Mouse (Mus musculus) neural tube, embryonic 14.5 days (tissue): Measurements from ENCODE around the gene Pign. TPM values are rescaled to one million over a fixed set of nuclear protein-coding genes. Genes with fewer than 3 reads are reported as not detected.

Experiments
- microRNA-seq: library from miRNA; unstranded; fragments of <30 nt; microRNA quantifications from one replicate; pipeline ENCODE4, GENCODE M21; 2016
- polyA plus RNA-seq: library from polyadenylated mRNA; unstranded; fragments of >200 nt; fragmentation: Nextera tagmentation; extraction: Ambion mirVana; gene quantifications from 2 replicates; pipeline ENCODE4 v1.2.1, GENCODE M21; 2014

The Pign gene
- polyA plus RNA-seq, 1 experiment from 2014 or later, result 13.0 TPM

Small RNA genes within 50 kb of the gene (microRNA-seq; reads per million reads assigned to microRNA genes)
- gene Gm22426, result not detected

Other genes with a start within 250 kb of the Pign start
- gene Relch, start 184 bp upstream of the Pign start, polyA plus RNA-seq, result 55.5 and 56.5 TPM in 2 replicates
- gene Tnfrsf11a, start 117.0 kb upstream of the Pign start, polyA plus RNA-seq, result 0.36 and 0.82 TPM in 2 replicates